Mouse (Mus musculus): ENCODE results near the gene Krt7.

DNA sequence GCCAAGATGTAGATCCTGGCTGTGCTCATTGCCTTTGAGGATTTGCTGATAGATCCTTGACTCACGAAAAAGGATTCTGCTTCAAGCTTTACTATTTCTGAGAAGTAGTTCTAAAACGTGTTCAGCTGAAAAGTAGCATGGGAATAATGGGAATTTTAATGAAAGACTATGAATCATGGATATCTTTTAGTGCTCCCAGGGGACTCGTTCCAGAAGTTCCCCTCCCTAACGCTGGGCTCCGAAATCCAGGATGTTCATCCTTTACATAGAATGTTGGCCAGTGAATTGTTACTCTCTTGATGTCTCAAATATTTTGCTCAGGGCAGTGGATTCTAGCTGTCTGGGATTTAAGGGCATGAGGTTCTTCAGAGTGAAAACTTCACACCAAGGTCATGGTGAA, 18.6 kb upstream of the Krt7 start:
- no peak for TF ChIP-seq CTCF (conservative IDR thresholded peaks at IDR 0.05; ENCODE audit: low read length)
- TF ChIP-seq NANOG (IDR thresholded peaks at IDR 0.05; ENCODE audit: borderline replicate concordance, low read length), result no peak
- no peak for TF ChIP-seq POU5F1 (IDR thresholded peaks at IDR 0.05; ENCODE audit: borderline replicate concordance, low read length)
